Mouse (Mus musculus): Measurements from ENCODE around the gene Zfp36. TPM values are rescaled to one million over a fixed set of nuclear protein-coding genes. Genes with fewer than 3 reads are reported as not detected.

The Zfp36 gene
- total RNA-seq, 2 experiments from 2014 or later, result 118 to 350 TPM

DNA sequence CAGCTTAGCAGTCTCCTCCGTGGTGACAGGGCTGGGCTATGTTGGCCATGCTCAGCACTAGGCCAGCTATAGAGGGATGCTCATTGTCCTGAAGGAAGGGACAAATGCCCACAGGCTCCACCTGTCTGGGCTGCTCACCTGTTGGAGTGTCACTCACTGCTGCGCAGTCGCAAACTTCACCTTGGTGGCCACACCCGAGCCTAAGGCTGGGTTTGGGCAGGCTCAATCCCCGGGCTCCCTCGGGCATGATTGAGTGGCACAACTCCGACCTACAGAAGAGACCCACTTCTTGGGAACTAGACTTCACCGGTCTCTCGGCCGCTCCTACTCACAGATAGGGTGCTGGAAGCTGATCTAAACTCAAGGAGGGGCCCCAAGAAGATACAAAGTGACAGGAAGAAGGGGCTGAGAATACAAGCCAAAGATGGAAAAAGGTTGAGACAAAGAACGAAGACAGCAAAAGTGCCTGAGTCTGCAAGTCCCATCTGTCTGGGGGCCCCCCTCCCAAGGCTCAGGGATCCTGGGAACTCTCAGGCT, 9.0 kb downstream of the Zfp36 start:
- ATAC-seq (ENCODE audit: poor library complexity, severe bottlenecking), result no peak

DNA sequence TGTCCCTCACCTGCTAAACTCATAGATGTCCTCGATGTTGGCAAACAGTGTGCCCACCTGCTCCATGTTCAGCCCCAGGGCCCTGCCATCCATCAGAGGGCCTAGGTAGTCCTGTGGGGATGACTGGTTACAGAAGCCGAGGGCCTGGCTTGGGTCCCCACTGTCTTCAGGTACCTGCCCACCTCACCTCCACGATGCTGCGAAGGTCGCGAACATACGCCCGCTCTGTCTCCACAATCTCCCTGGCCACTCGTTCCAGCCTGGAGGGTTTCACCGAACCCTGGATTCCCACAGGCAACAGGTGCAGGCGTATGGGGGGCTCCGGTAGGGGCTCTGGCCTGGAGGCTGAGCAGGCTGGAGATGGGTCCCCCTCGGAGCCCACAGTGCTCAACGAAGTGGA, 10.0 kb downstream of the Zfp36 start:
- no peak for ATAC-seq (ENCODE audit: poor library complexity, severe bottlenecking)

DNA sequence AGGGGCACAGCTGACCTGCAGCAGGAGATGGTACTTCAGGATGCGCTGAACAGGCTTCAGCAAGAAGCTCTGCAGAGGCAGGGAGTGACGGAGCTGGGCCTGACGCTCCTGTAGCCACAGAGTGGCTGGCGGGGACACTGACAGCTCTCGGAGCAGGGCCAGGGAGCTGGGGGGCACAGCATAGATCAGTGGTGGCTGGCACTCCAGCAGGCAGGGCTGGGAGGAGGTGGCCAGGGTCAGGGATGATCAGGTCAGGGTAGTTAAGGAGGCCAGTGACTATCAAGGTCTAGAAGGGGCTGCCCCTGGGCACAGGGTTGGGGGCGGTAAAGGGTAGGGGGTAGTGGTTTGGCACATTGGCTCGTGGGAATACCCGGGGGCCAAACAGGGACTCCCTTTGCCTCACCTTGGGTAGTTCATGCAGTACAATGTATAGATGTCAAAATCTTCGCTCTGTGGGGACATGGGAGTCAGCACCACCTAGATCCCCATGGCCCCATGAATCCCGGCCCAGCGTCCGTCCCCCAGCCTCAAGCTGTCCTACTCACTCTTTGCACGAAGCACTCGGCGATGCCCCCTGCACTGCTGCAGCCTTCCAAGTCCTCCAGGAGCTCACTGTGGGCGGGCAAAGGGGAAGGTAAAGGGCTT, 11.7 kb downstream of the Zfp36 start:
- no peak for ATAC-seq (ENCODE audit: poor library complexity, severe bottlenecking)

DNA sequence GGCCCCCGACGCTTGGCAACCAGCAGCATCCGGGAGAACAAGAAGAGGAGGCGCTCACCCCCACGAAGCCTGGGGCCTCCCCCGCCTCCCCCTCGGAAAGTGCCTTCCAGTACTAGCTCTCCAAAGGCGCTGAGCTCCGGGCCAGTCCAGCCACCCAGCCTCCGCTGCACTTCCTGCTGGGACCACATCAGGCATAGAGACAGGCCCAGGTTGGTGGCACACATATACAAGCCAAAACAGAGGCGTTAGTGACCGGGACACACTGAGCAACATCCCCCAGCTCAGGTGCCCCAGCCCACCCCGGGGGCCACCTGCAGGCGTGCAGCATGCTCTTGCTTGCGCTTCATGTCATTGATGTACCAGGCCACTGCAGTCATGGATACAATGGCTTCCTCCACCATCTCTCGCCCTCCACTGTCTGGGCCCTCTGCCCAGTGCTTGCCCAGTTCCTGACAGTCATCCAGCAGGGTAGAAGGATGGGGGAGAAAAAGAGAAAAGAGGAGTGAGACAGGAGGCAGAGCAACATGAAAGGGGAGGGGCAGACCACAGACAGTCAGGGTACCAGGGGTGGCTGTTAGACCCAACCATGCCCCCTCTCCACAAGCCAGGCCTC, 12.3 kb downstream of the Zfp36 start:
- ATAC-seq (ENCODE audit: poor library complexity, severe bottlenecking), result no peak

DNA sequence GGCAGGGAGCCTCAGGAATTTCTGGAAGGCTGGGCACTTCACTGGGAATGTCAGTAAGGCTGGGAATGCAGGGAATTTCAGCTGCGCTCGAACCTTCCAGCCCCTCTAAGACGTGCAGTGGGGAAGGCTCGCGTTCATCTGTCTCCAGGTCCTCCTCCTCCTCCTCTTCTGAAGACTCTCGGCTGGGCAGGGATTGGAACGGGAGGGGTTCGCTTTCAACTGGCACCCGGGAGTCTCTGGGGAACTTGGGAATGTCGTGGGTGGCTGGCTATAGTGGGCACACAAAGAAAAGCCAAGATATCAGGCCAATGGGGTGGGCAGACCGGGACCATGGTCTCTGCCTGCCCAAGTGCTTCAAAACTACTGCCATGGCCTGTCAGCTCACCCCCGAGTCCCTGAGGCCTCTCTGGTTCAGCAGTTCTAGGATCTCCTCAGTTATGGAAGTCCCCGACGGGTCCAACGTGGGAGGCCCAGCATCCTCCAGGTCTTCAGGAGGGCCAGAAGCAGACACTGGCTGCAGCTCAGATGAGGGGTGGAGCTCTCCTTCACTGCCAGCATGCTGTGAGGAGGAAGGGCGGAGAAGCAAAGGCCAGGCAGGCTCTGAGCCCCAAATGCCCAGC, 17.5 kb downstream of the Zfp36 start:
- ATAC-seq (ENCODE audit: poor library complexity, severe bottlenecking), result no peak

DNA sequence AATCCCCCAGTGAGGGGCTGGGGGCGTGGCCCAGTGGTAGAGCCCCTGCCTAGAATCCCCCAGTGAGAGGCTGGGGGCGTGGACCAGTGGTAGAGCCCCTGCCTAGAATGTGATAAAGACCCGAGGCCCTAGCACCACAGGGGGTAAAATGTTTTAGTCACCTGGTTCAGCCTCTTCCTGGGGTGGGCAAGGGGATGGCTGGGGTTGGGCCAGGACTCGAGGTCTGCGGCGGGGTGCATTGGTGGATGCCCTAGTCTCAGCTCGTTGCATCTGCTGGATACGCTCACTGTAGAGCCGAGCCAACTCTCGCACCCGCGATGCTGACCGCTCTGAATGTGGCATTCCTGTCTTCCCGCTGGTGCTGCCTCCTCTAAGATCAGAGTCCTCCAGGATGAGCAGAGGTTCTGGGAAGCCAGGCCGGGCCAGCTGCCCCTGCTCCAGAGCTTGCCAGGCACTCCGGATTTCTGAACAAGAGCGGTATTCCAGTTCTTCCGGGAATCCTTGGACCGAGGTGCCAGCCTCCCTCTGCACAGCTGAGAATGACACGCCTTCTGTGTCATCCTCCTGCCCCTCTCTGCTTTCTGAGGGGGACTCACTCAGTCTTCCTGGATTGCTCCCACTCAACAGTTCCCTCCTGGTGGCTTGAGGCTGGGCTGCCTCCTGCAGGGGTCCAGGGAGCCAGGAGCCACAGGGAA, 18.3 kb downstream of the Zfp36 start:
- no peak for ATAC-seq (ENCODE audit: poor library complexity, severe bottlenecking)

DNA sequence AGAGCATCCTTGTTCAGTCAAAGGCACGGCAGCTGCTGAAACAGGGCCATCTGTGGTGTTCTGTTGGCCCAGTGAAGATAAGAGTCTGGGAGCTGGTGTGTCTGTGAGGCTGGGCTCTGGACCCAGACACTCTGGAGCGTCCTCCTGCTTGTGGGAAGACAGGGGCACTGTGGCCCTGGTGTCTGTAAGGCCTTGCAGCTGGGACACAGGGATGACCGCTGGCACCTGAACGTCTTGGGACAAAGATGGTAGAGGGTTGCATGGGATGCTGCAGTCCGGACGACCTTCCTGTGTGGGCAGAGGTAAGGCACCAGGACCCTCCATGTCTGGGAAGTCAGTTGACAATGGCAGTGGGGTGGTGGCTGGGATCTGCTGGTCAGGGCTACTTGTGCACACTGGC, 19.8 kb downstream of the Zfp36 start:
- no peak for ATAC-seq (ENCODE audit: poor library complexity, severe bottlenecking)

DNA sequence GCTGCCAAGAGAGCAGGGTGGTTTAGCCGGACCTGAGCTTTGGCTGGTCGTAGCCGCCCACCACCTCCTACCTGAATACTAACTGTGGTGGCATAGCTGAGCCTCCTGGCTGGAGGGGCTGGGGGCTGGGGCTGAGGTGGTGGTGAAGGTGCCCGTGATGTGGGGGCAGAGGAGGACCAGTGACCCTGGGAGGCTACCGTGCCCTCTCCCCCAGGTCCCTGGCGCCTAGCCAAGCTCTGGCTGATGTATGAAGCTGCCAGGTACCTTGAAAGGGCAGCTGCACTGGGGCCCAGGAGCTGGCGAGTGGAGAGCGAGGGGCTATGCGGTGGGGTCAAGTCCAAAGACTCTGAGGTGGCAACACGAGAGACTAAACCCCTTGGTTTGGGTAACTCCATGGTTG, 20.2 kb downstream of the Zfp36 start:
- no peak for ATAC-seq (ENCODE audit: poor library complexity, severe bottlenecking)

DNA sequence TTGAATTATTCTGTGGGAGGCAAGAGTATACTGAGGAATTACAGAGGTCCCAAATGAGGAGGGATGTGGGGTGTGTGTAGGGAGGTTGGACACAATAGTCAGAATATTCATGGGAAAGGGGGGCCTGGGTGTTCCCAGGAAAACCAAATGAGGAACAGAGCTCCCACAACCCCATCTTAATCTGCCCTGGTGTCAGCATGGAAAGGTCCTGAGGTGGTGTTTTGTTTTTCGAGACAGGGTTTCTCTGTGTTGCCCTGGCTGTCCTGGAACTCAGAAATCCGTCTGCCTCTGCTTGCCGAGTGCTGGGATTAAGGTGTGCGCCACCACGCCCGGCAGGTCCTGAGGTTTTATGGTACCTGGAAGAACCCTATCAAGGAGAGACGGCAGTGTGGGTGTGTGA, 21.6 kb downstream of the Zfp36 start:
- ATAC-seq (ENCODE audit: poor library complexity, severe bottlenecking), result no peak

DNA sequence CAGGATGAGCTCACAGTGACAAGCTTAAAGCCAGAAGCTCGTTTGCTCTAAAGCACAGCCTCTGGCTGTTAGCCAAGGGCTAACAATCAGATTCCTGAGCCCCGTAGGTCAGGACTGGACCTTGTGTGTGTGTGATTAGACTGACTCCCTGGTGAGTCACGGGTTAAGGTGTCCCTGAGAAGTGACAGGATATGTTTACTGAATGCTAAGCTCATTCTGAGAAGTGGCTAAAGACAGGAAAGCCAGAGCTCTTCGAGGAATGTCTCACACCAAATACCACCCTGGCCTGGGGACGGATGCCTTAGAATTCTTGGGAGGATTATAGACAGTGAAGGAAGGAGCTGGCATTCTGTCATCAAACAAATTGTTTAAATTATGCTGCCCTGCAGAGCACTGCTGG, 22.1 kb downstream of the Zfp36 start:
- no peak for ATAC-seq (ENCODE audit: poor library complexity, severe bottlenecking)

DNA sequence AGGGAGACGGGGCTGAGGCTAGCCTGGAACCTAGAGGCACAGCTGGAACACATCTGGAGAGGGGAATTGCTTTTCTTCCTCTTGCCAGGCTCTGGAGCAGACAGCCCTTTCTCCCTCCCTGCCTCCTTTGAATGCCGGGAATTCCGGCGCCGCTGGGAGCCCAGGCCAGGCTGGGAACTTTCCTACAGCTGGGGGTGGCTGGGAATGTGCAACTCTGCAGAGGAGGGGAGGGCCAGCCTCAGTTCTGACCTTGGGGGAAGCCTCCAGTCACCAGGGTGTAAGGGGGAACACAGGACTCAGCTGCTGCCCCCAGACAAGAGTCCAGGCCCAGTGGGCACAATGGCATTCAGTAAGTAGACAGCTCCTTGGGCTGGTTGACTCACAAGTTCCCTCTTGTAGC, 23.1 kb downstream of the Zfp36 start:
- ATAC-seq (ENCODE audit: poor library complexity, severe bottlenecking), result no peak

DNA sequence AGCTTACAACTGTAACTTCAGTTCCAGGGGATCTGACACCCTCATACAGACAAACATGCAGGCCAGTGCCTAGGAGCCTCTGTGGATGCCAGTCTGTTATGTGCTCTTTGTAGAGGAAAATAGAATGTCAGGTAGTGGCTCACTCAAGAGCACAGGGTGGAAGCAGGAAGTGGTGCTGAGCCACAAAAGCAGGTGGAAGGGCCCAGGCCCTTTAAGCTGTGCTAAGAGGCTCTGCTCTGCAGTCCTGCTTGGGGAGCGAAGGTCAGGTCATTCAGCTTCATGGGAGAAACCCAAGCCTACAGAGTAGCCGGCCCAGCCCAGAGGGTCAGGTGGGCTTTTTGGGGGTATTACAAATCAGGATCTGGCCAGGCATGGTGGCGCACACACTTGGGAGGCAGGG, 24.8 kb downstream of the Zfp36 start:
- ATAC-seq (ENCODE audit: poor library complexity, severe bottlenecking), result no peak

DNA sequence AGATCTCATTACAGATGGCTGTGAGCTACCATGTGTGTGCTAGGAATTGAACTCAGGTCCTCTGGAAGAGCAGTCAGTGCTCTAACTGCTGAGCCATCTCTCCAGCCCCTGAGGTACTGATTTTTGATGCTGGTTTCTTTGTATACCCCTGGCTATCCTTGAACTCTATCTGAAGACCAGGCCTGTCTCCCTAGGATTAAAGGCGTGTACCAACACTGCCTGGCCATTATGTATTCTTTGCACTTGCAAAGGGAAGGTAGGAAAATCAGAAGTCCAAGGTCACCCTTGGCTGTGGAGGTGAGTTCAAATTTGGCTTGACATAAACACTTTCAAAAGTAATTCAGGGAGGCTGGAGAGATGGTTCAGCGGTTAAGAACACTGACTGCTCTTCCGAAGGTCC, 25.5 kb downstream of the Zfp36 start:
- no peak for ATAC-seq (ENCODE audit: poor library complexity, severe bottlenecking)

DNA sequence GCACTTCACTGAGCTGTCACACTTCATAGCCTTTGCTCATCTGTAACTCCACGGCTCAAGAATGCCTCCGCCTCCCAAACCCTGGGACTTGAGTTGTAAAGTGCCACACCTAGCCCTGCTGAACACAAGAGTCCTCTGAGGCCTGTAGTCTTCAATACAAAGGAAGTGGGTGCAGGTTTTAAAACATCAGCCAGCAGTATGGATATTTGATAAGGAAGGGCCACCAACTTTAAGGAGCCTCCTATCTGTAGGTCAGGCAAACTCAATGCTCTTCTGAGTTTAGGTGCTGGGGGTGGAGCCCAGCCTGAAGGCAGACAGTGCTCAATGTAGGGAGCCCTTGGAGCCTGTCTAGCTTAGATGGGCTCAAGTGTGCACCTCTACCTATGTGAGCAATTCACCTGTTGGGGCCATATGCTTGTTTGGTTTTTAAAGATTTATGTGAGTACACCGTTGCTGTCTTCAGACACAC, 25.9 kb downstream of the Zfp36 start:
- ATAC-seq (ENCODE audit: poor library complexity, severe bottlenecking), result no peak

DNA sequence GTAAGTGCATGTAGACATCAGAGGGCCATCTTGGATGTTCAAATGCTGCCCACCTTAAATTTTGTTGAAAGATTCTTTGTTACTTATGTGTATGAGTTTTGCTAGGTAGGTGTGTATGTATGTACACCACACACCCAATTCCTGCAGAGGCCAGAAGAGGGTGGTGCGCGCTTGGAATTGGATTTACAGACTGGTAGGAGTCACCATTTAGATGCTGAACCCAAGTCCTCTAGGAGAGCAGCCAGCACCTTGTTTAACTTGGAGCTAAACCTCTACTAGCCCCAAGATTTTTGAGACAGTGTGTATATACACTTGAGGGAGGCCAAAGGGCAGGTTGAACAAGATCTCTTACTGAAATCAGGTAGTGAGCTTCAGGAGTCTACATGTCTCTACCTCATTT, 26.8 kb downstream of the Zfp36 start:
- no peak for ATAC-seq (ENCODE audit: poor library complexity, severe bottlenecking)

DNA sequence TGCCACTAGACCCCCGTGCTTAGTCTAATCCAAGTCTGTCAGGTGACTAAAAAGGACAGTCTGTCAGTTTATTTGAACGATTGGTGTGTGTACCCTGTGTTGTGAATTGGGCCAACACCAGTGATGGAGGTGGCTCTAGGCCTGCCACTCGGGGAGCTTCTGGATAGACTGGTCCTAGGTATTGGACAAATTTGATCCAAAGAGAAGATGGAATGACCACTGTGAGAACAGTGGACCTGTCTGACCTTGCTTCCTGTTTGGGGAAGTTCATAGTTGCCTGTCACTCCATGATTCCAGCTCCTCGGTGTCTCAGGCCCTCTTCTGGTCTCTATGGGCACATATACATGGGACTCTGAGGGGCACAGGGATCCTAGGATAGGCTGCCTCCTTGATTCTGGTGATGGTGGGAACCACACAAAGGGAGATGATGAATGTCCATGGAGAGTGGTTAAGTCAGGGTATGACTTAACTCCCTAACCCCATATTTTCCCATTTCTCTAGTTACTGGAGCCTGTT, 28.3 kb downstream of the Zfp36 start:
- ATAC-seq (ENCODE audit: poor library complexity, severe bottlenecking), result no peak

DNA sequence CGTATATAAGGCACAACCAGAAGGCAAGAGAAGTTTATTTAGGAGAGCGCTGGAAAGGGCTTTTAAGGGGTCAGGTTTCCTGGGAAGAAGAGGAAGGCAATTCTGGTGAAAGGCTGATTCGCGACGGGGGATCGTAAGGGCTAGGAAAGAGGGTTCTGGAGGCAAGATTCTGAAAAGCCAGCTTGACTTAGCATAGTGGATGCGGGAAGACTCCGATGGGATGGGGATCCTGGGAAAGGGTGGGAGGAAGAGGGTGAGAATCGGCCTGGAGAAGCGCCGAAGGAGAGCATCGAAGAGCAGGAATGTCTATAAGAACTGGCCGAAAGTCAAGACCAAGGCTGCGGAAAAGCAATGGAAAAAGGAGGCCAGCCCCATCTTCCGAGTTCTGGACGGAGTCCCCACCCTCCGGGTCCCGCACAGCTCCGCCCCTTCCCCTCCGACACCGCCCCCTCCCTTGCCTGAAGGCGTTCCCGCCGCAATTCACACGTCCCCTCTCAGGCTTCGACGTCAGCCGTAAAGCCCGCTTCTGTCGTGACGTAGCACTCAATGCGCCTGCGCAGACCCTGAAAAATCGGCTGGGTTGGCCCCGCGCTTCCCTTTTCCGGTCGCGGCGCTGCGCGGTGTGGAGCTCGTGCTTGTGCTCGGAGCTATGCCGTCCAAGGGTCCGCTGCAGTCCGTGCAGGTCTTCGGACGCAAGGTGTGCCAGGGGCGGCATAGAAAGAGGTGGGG, 29.7 kb downstream of the Zfp36 start, which contains the start of gene Rps16:
Gene Rps16 (plus strand): TSS at position 498 of the 729 bp plus-strand sequence.
- peak; percentile 99 for ATAC-seq (ENCODE audit: poor library complexity, severe bottlenecking)

DNA sequence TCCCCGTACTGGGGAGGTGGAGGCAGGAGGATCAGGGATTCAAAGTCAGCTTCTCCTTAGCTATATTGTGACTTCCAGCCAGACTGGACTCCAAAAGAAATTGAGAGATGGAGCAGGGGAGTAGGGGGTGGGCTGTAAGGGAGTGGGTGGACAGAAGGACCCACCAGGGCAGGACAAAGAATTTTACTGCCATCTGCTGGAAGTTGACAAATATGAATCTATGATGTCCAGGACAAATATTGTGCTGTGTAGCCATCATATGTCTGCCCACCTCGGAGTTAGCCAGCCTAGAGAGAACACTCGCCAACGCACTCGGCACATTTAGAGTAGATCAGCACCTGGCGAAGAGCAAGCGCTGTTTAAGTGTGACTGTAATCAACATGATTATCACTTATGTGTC, 31.5 kb downstream of the Zfp36 start:
- ATAC-seq (ENCODE audit: poor library complexity, severe bottlenecking), result no peak

DNA sequence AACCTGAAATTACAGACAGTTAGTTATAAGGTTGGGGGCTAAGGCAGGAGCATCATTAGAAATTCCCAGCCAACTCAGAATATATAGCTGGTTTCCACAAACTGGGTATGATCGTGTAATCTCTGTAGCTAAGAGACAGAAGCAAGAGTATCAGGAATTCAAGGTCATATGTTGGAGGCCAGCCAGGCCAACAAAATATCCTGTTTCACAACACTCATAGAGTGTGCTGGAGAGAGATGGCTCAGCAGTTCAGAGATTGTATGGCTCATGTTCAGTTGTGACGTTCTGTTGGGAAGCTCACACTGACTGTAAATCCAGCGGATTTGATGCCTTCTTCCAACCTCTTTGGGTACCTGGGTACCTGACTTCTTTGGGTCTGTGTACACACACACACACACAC, 32.3 kb downstream of the Zfp36 start:
- peak; percentile 8; the same call in 1 of the 2 replicates for ATAC-seq (ENCODE audit: poor library complexity, severe bottlenecking)

DNA sequence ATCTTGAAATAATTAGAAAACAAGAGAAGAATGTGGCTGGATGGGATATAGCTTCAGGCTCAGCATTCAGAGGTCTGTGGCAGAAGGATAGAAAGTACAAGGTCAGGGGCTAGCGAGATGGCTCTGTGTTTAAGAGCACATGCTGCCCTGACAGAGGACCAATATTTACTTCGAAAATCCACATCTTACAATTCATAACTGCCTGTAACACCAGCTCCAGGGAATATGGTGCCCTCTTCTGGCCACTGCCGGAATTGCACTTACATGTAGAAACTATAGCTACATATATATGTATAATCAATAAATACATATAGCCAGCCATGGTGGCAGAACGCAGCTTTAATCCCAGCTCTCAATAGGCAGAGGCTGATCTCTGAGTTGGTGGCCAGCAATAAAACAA, 35.4 kb downstream of the Zfp36 start:
- ATAC-seq (ENCODE audit: poor library complexity, severe bottlenecking), result peak; percentile 73

DNA sequence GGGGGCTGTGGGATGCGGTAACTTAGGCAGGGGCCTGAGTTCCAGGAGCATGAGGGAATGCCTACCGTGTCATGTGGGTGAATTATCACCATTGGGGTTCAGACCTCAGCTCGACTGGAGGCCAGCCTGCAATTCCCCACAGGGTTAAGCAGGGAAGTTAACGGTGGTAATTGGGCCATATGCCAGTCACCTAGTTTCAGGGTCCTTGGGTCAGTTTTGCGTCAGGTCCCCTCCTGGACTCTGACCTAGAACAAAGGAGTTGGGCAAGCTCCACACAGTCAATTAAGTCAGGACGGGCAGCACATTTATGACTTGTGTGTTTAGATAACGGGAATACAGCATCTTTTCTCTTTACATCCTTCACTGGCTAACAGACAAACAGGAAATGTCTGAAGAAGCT, 38.7 kb downstream of the Zfp36 start:
- ATAC-seq (ENCODE audit: poor library complexity, severe bottlenecking), result no peak
